Mouse (Mus musculus) gastrocnemius, postnatal 14 days (tissue): ENCODE results near the gene Otos. TPM values are rescaled to one million over a fixed set of nuclear protein-coding genes. Genes with fewer than 3 reads are reported as not detected.

ENCODE experiments used
- DNase-seq: peaks from one replicate; pipeline ENCODE4 v3.0.0; 2021; ENCODE audit warnings: mixed read lengths
- intact Hi-C: fragments of 180-260 bp; cut with DNase I; formaldehyde crosslinking; loops from one replicate; pipeline ENCODE4 v1.15.1; 2025; ENCODE audit warnings: low total_unique reads
- total RNA-seq, 2 experiments: library from RNA; stranded (reverse); gene quantifications; 2 replicates each; pipeline ENCODE4 v1.2.3; 2021

Otos gene
- total RNA-seq, 2 experiments from 2014 or later = 0.33 to 0.64 TPM

GRCm38 (mm10) chr1:92648197-92648596 lies 444 bp downstream of the Otos start:
- intact Hi-C loops = no loop called here
- no peak for DNase-seq

GRCm38 (mm10) chr1:92647752-92648151 lies 889 bp downstream of the Otos start:
- peak; percentile 59 for DNase-seq
- intact Hi-C loops = no loop called here

GRCm38 (mm10) chr1:92647026-92647425 lies 1.6 kb downstream of the Otos start:
- intact Hi-C loops = no loop called here

GRCm38 (mm10) chr1:92646601-92647000 lies 2.0 kb downstream of the Otos start:
- DNase-seq = no peak
- intact Hi-C loops = no loop called here

More at GRCm38 (mm10) chr1:92647026-92647425, 1.6 kb downstream of the Otos start:
- no peak for DNase-seq

GRCm38 (mm10) chr1:92646111-92646510 lies 2.5 kb downstream of the Otos start:
- intact Hi-C loops = no loop called here
- no peak for DNase-seq

GRCm38 (mm10) chr1:92644916-92645315 lies 3.7 kb downstream of the Otos start:
- no peak for DNase-seq
- intact Hi-C loops = loop anchor here (5.0 kb wide), 1 partner anchor 182 kb away; no protein-coding TSS in a partner anchor

- intact Hi-C loops = loop anchor here (5.0 kb wide), 1 partner anchor 184 kb away; no protein-coding TSS in a partner anchor
- DNase-seq = no peak
Measured at GRCm38 (mm10) chr1:92643691-92644090, 5.0 kb downstream of the Otos start.

GRCm38 (mm10) chr1:92641514-92642272 lies 6.9 kb downstream of the Otos start, which contains the start of gene Cops9:
Gene Cops9, minus strand, starts transcription at chr1:92641985.
- peak; percentile 91 for DNase-seq
- intact Hi-C loops = loop anchor here (5.0 kb wide), 1 partner anchor 186 kb away; no protein-coding TSS in a partner anchor

- intact Hi-C loops = loop anchor here (5.0 kb wide), 1 partner anchor 187 kb away; no protein-coding TSS in a partner anchor
- no peak for DNase-seq
Measured at GRCm38 (mm10) chr1:92640393-92640792, 8.2 kb downstream of the Otos start.

- DNase-seq = no peak
- intact Hi-C loops = no loop called here
Measured at GRCm38 (mm10) chr1:92638736-92639135, 9.9 kb downstream of the Otos start.

- no peak for DNase-seq
- intact Hi-C loops = no loop called here
Measured at GRCm38 (mm10) chr1:92638181-92638580, 10.5 kb downstream of the Otos start.

GRCm38 (mm10) chr1:92637501-92638172 lies 11.0 kb downstream of the Otos start:
- no peak for DNase-seq
- intact Hi-C loops = no loop called here

- intact Hi-C loops = no loop called here
- no peak for DNase-seq
Measured at GRCm38 (mm10) chr1:92636676-92637075, 12.0 kb downstream of the Otos start.

- no peak for DNase-seq
- intact Hi-C loops = no loop called here
Measured at GRCm38 (mm10) chr1:92636015-92636414, 12.6 kb downstream of the Otos start.

GRCm38 (mm10) chr1:92634976-92635599 lies 13.6 kb downstream of the Otos start:
- DNase-seq = no peak
- intact Hi-C loops = no loop called here

GRCm38 (mm10) chr1:92634569-92634968 lies 14.1 kb downstream of the Otos start:
- no peak for DNase-seq
- intact Hi-C loops = no loop called here

- DNase-seq = no peak
Measured at GRCm38 (mm10) chr1:92633726-92634125, 14.9 kb downstream of the Otos start.

GRCm38 (mm10) chr1:92632948-92633347 lies 15.7 kb downstream of the Otos start:
- no peak for DNase-seq
- intact Hi-C loops = no loop called here

More at GRCm38 (mm10) chr1:92633726-92634125, 14.9 kb downstream of the Otos start:
- intact Hi-C loops = no loop called here

GRCm38 (mm10) chr1:92632196-92632595 lies 16.4 kb downstream of the Otos start:
- DNase-seq = no peak
- intact Hi-C loops = no loop called here

- no peak for DNase-seq
- intact Hi-C loops = no loop called here
Measured at GRCm38 (mm10) chr1:92628227-92628626, 20.4 kb downstream of the Otos start.
